Mouse (Mus musculus) lung, embryonic 16.5 days (tissue): ENCODE data around the gene Fam78a. TPM values are rescaled to one million over a fixed set of nuclear protein-coding genes. Genes with fewer than 3 reads are reported as not detected.

Experiments
- ATAC-seq: fragments of 200-750 bp; cut with Nextera tagmentation; 2 replicates; pipeline ENCODE4 v1.8.0; 2017; ENCODE audit warnings: low read depth, mild to moderate bottlenecking, moderate library complexity
- H3K27ac ChIP-seq: fragments of 300-500 bp; sonication (generic); 2 replicates; pipeline ENCODE4 v1.5.1; 2014; ENCODE audit warnings: mild to moderate bottlenecking, control low read depth, low read length
- H3K27me3 ChIP-seq: fragments of 300-500 bp; sonication (generic); 2 replicates; pipeline ENCODE4 v1.6.1; 2014; ENCODE audit warnings: low read depth, low read length, mixed read lengths; ENCODE audit not compliant: control insufficient read depth, insufficient read depth
- H3K36me3 ChIP-seq: fragments of 300-500 bp; sonication (generic); 2 replicates; pipeline ENCODE4 v1.6.1; 2014; ENCODE audit warnings: low read length; ENCODE audit not compliant: control insufficient read depth, insufficient read depth
- H3K4me1 ChIP-seq: fragments of 300-500 bp; sonication (generic); replicated peaks from 2 replicates; pipeline ENCODE4 v1.6.1; 2014; ENCODE audit warnings: low read length, mixed read lengths; ENCODE audit not compliant: control insufficient read depth, insufficient read depth
- H3K4me2 ChIP-seq: fragments of 300-500 bp; sonication (generic); 2 replicates; pipeline ENCODE4 v1.6.1; 2014; ENCODE audit warnings: low read depth, low read length, control low read depth
- H3K4me3 ChIP-seq: fragments of 300-500 bp; sonication (generic); 2 replicates; pipeline ENCODE4 v1.5.1; 2014; ENCODE audit warnings: mild to moderate bottlenecking, low read length, control low read depth
- H3K9ac ChIP-seq: fragments of 300-500 bp; sonication (generic); 2 replicates; pipeline ENCODE4 v1.6.1; 2014; ENCODE audit warnings: low read length, control low read depth
- H3K9me3 ChIP-seq: fragments of 300-500 bp; sonication (generic); 2 replicates; pipeline ENCODE4 v1.6.1; 2016; ENCODE audit warnings: low read length; ENCODE audit not compliant: control insufficient read depth
- WGBS: fragments of 180-500 bp; shearing (Covaris S2); extraction: QIAGEN DNeasy Blood & Tissue Kit; methylation state at CpG from one replicate; pipeline ENCODE4 v1.1.7; 2014; 5-methylcytosine and 5-hydroxymethylcytosine counted together
- polyA plus RNA-seq: library from polyadenylated mRNA; unstranded; fragments of >200 nt; fragmentation: Nextera tagmentation; extraction: Ambion mirVana; gene quantifications from 2 replicates; pipeline ENCODE4 v1.2.1, GENCODE M21; 2015

Fam78a gene
- polyA plus RNA-seq, 1 experiment from 2014 or later, result 4.4 TPM

- no peak overlapping the region for H3K4me3 ChIP-seq
- ATAC-seq, result no peak
- H3K9ac ChIP-seq, result no peak overlapping the region
- H3K4me2 ChIP-seq, result 0 out of 2 replicates have a peak overlapping the region, but pooled peaks have one; percentile 1
- H3K36me3 ChIP-seq, result no peaks in the 10 kb centered on the region
- H3K9me3 ChIP-seq, result no peaks in the 10 kb centered on the region
- H3K4me1 ChIP-seq, result peaks cover 13% of the 10 kb centered on the region
- WGBS, result 78% methylated on average over 14 of the region's 14 CpGs
- peak overlapping the region; percentile 75 for H3K27ac ChIP-seq
- H3K27me3 ChIP-seq, result peaks cover 25% of the 10 kb centered on the region
Observed at GRCm38 (mm10) chr2:32079191-32079725, 5.4 kb downstream of the Fam78a start.

GRCm38 (mm10) chr2:32078522-32078921, 6.1 kb downstream of the Fam78a start:
- peak overlapping the region; percentile 75 for H3K27ac ChIP-seq
- peak overlapping the region; percentile 10; the same call in 1 of the 2 replicates for H3K4me2 ChIP-seq

GRCm38 (mm10) chr2:32077744-32078143, 6.9 kb downstream of the Fam78a start:
- peak overlapping the region; percentile 13; the same call in 1 of the 2 replicates for H3K9ac ChIP-seq
- no peak overlapping the region for H3K4me3 ChIP-seq
- H3K36me3 ChIP-seq, result no peaks in the 10 kb centered on the region
- H3K9me3 ChIP-seq, result no peaks in the 10 kb centered on the region
- peak overlapping the region; percentile 75 for H3K27ac ChIP-seq
- H3K4me1 ChIP-seq, result no peaks in the 10 kb centered on the region
- peaks cover 10% of the 10 kb centered on the region for H3K27me3 ChIP-seq
- 66% methylated on average over 10 of the region's 10 CpGs for WGBS
- ATAC-seq, result no peak
- peak overlapping the region; percentile 10; the same call in 1 of the 2 replicates for H3K4me2 ChIP-seq

More at GRCm38 (mm10) chr2:32078522-32078921, 6.1 kb downstream of the Fam78a start:
- H3K9ac ChIP-seq, result no peak overlapping the region; the same call in 1 of the 2 replicates
- H3K36me3 ChIP-seq, result no peaks in the 10 kb centered on the region
- ATAC-seq, result peak; percentile 77
- WGBS, result 27% methylated on average over 7 of the region's 8 CpGs
- H3K4me3 ChIP-seq, result no peak overlapping the region
- peaks cover 17% of the 10 kb centered on the region for H3K27me3 ChIP-seq
- peaks cover 6% of the 10 kb centered on the region for H3K4me1 ChIP-seq
- no peaks in the 10 kb centered on the region for H3K9me3 ChIP-seq

- Histone ChIP-seq H3K9me3 (no peaks in the 10 kb centered on the region), H3K9ac (no peak overlapping the region), H3K4me1 (no peaks in the 10 kb centered on the region), H3K4me2 (no peak overlapping the region), H3K36me3 (no peaks in the 10 kb centered on the region), H3K4me3 (no peak overlapping the region), H3K27me3 (no peaks in the 10 kb centered on the region), H3K27ac (no peak overlapping the region)
- WGBS, result 73% methylated on average over 7 of the region's 7 CpGs
- ATAC-seq, result no peak
Observed at GRCm38 (mm10) chr2:32075368-32075767, 9.3 kb downstream of the Fam78a start.

GRCm38 (mm10) chr2:32074404-32074803, 10.3 kb downstream of the Fam78a start:
- no peaks in the 10 kb centered on the region for H3K9me3 ChIP-seq
- no peaks in the 10 kb centered on the region for H3K27me3 ChIP-seq
- H3K4me2 ChIP-seq, result no peak overlapping the region
- no peak overlapping the region for H3K27ac ChIP-seq
- H3K9ac ChIP-seq, result no peak overlapping the region
- 51% methylated on average over 8 of the region's 8 CpGs for WGBS
- no peak for ATAC-seq
- no peaks in the 10 kb centered on the region for H3K36me3 ChIP-seq
- no peaks in the 10 kb centered on the region for H3K4me1 ChIP-seq
- H3K4me3 ChIP-seq, result no peak overlapping the region

GRCm38 (mm10) chr2:32070747-32071146, 13.9 kb downstream of the Fam78a start:
- Histone ChIP-seq H3K9me3 (no peaks in the 10 kb centered on the region), H3K36me3 (no peaks in the 10 kb centered on the region), H3K4me3 (no peak overlapping the region), H3K4me1 (peaks cover 2% of the 10 kb centered on the region; the same call in 1 of the 2 replicates), H3K4me2 (no peak overlapping the region), H3K9ac (no peak overlapping the region), H3K27ac (no peak overlapping the region), H3K27me3 (no peaks in the 10 kb centered on the region)
- 89% methylated on average over 10 of the region's 10 CpGs for WGBS
- ATAC-seq, result no peak

- Histone ChIP-seq H3K4me3 (no peak overlapping the region), H3K9ac (no peak overlapping the region), H3K4me2 (no peak overlapping the region), H3K27ac (no peak overlapping the region), H3K27me3 (no peaks in the 10 kb centered on the region), H3K4me1 (peaks cover 2% of the 10 kb centered on the region; the same call in 1 of the 2 replicates), H3K36me3 (no peaks in the 10 kb centered on the region), H3K9me3 (no peaks in the 10 kb centered on the region)
- WGBS, result 50% methylated on average over 31 of the region's 31 CpGs
- ATAC-seq, result no peak
Observed at GRCm38 (mm10) chr2:32068811-32069607, 15.6 kb downstream of the Fam78a start.

GRCm38 (mm10) chr2:32066005-32066404, 18.7 kb downstream of the Fam78a start:
- no peak overlapping the region for H3K4me3 ChIP-seq
- H3K27ac ChIP-seq, result no peak overlapping the region
- H3K9me3 ChIP-seq, result no peaks in the 10 kb centered on the region
- ATAC-seq, result no peak
- WGBS, result 73% methylated on average over 4 of the region's 4 CpGs
- H3K36me3 ChIP-seq, result no peaks in the 10 kb centered on the region
- peaks cover 2% of the 10 kb centered on the region; the same call in 1 of the 2 replicates for H3K4me1 ChIP-seq
- H3K9ac ChIP-seq, result no peak overlapping the region
- H3K27me3 ChIP-seq, result no peaks in the 10 kb centered on the region
- H3K4me2 ChIP-seq, result no peak overlapping the region

GRCm38 (mm10) chr2:32065371-32065791, 19.3 kb downstream of the Fam78a start:
- WGBS, result 68% methylated on average over 5 of the region's 5 CpGs

More at GRCm38 (mm10) chr2:32065371-32065791, 19.3 kb downstream of the Fam78a start:
- Histone ChIP-seq H3K36me3 (no peaks in the 10 kb centered on the region), H3K9me3 (no peaks in the 10 kb centered on the region), H3K9ac (no peak overlapping the region), H3K4me1 (peaks cover 2% of the 10 kb centered on the region; the same call in 1 of the 2 replicates), H3K4me2 (no peak overlapping the region), H3K4me3 (no peak overlapping the region), H3K27me3 (no peaks in the 10 kb centered on the region), H3K27ac (no peak overlapping the region)
- ATAC-seq, result no peak
